Mouse (Mus musculus): ENCODE data around the gene Smg9. TPM values are rescaled to one million over a fixed set of nuclear protein-coding genes. Genes with fewer than 3 reads are reported as not detected.
"Not testable (repeated sequence)": the region's sequence is repeated elsewhere in the genome, so short reads cannot be mapped to it uniquely, and the experiment has no call there.

Gene Smg9
- polyA plus RNA-seq, 1 experiment from 2014 or later: 17.1 TPM

DNA sequence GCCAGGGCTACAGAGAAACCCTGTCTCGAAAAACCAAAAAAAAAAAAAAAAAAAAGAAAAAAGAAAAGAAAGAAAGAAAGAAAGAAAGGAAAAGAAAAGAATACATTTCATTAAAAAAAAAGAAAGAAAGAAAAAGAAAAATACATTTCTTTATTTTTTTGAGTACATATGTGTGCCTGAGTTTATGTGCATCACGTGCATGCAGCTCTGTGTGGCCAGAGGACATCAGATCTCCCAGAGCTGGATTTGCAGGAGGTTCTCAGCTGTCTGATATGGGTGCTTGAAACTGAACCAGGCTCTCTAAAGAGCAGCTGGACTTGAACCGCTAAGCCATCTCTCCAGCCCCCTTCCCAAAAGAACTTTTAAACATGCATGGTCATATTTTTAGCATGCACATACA lies 5.4 kb upstream of the Smg9 start:
- Histone ChIP-seq H3K27ac (no peak overlapping the region), H3K4me2 (no peak overlapping the region), H3K36me3 (no peaks in the 10 kb centered on the region), H3K9ac (no peak overlapping the region), H3K4me3 (no peak overlapping the region), H3K27me3 (no peaks in the 10 kb centered on the region), H3K9me3 (replicated peaks) (no peaks in the 10 kb centered on the region), H3K4me1 (replicated peaks) (peaks cover 5% of the 10 kb centered on the region)
- ATAC-seq (replicated peaks; ENCODE audit: insufficient number of reproducible peaks, insufficient read depth, low FRiP score, low read depth): no peak
- 64% methylated on average over 3 of the region's 3 CpGs for WGBS

DNA sequence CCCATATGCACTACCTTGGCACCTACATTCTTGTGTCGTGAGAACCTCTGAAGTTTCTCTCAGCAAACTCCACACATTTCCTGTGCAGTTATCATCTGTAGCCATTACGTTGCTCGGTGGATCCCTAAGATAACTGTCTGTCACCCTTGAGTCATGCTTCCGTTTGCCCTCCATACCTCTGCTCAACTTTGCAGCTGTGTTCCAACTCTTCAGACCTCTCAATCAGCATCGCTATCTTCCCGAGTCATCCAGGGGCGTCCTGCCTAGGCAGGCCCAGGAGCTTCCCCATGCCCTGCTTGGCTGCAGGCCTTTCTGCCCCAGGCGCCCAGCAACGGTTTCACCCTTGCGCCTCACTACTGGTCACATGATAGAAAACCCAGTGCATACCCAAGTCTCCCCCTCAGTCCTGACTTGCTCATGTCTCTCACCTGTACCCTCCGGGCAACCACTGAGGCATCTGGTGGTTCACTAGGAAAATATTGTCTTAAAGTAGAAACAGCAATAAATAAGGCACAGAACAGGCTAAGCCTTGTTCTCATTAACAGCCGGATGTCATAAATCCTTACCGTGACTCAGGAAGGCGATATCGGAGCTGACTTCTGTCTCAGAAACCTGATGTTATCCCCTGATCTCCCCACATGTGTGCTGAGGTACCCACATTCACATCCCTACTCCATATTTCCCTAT lies 4.8 kb upstream of the Smg9 start:
- no peak overlapping the region for H3K4me2 ChIP-seq
- no peaks in the 10 kb centered on the region for H3K36me3 ChIP-seq
- H3K9me3 ChIP-seq (replicated peaks): no peaks in the 10 kb centered on the region
- H3K9ac ChIP-seq: no peak overlapping the region
- 60% methylated on average over 15 of the region's 15 CpGs for WGBS
- ATAC-seq (replicated peaks; ENCODE audit: insufficient number of reproducible peaks, insufficient read depth, low FRiP score, low read depth): no peak
- H3K27ac ChIP-seq: no peak overlapping the region
- no peaks in the 10 kb centered on the region for H3K27me3 ChIP-seq
- H3K4me1 ChIP-seq (replicated peaks): peaks cover 6% of the 10 kb centered on the region
- H3K4me3 ChIP-seq: no peak overlapping the region

DNA sequence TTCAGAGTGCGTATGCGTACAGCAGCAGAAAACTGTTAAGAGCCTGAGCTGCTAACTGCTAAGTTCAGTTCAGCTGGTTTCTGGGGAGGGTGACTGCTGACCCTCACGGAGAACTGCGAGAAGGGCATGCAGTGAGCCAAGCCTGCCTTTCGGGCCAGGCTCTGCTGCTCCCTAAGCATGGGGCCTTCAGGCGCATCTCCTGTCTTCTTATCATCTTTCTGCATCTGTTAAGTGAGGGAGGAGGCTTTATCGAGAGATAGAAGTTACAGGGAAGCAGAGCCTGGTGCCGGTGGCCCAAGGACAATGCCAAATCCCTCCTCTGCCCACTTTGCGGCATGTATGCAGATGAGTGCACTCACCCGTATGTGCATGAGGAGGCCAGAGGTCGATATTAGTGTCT lies 2.6 kb upstream of the Smg9 start:
- Histone ChIP-seq H3K4me3 (no peak overlapping the region), H3K27me3 (no peaks in the 10 kb centered on the region), H3K4me2 (no peak overlapping the region), H3K4me1 (replicated peaks) (peaks cover 10% of the 10 kb centered on the region), H3K9ac (no peak overlapping the region), H3K9me3 (replicated peaks) (no peaks in the 10 kb centered on the region), H3K27ac (no peak overlapping the region), H3K36me3 (no peaks in the 10 kb centered on the region)
- 66% methylated on average over 11 of the region's 11 CpGs for WGBS
- no peak for ATAC-seq (replicated peaks; ENCODE audit: insufficient number of reproducible peaks, insufficient read depth, low FRiP score, low read depth)

DNA sequence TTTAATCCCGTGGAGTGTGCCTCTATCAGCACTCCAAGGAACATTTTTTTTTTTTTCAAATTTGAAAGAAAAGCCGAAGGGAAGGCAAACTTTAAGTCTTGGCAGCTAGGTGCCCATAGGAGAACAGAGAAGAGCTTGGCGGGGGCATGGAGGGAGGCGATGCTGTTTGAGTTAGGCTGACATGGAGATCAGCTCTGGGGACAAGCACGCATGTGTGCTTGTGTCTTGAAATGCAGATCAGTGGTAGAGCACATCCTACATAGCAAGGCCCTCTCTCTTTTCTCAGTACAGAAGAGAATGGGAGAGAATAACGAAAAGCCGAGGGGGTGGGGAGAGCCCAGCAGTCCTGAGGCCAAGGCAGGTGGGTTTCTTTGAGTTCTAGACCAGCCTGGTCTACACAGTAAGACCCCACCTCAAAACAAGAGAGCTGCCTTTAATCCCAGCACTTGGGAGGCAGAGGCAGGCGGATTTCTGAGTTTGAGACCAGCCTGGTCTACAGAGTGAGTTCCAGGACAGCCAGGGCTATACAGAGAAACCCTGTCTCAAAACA lies 980 bp upstream of the Smg9 start:
- no peak for ATAC-seq (replicated peaks; ENCODE audit: insufficient number of reproducible peaks, insufficient read depth, low FRiP score, low read depth)
- no peak overlapping the region for H3K4me2 ChIP-seq
- H3K4me3 ChIP-seq: no peak overlapping the region

DNA sequence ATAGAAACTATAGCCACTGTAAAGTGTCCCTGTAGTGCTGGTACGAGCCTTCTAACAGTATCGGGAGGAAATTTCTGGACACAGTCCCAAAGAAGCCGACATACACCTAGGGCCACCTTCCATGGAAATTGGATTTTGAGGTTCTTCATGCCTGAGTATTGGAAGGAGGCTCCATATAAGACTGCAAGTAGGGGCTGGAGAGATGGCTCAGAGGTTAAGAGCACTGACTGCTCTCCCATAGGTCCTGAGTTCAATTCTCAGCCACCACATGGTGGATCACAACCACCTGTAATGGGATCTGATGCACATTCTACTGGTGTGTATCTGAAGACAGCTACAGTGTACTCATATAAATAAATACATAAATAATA lies 648 bp downstream of the Smg9 start:
- H3K4me1 ChIP-seq (replicated peaks): peaks cover 10% of the 10 kb centered on the region
- WGBS: 9% methylated on average over 3 of the region's 3 CpGs

More for the DNA sequence above, 980 bp upstream of the Smg9 start:
- Histone ChIP-seq H3K27me3 (no peaks in the 10 kb centered on the region), H3K9me3 (replicated peaks) (no peaks in the 10 kb centered on the region), H3K9ac (no peak overlapping the region), H3K27ac (no peak overlapping the region), H3K4me1 (replicated peaks) (peaks cover 10% of the 10 kb centered on the region), H3K36me3 (peaks cover 4% of the 10 kb centered on the region; the same call in 1 of the 2 replicates)
- 93% methylated on average over 8 of the region's 8 CpGs for WGBS

DNA sequence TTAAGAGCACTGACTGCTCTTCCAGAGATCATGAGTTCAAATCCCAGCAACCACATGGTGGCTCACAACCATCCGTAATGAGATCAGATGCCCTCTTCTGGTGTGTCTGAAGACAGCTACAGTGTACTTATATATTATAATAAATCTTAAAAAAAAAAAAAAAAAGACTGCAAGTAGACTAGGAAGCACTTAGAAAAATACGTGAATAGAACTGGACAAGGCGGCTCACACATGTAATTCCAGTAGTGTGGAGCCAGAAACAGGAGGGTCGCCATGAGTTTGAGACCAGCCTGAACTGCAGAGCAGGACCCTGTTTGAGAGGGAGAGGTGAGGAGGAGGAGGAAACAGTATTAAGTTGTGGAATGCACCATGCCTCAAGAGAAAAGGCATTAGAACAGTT lies 1.1 kb downstream of the Smg9 start:
- not testable (repeated sequence) for H3K9me3 ChIP-seq (replicated peaks); ATAC-seq (replicated peaks; ENCODE audit: insufficient number of reproducible peaks, insufficient read depth, low FRiP score, low read depth); H3K4me1 ChIP-seq (replicated peaks); H3K27ac ChIP-seq; H3K9ac ChIP-seq; H3K27me3 ChIP-seq
- Histone ChIP-seq H3K4me3 (peak overlapping the region; percentile 70), H3K36me3 (peaks cover 15% of the 10 kb centered on the region), H3K4me2 (peak overlapping the region; percentile 79)
- 88% methylated on average over 4 of the region's 4 CpGs for WGBS

More for the DNA sequence above, 648 bp downstream of the Smg9 start:
- Histone ChIP-seq H3K4me3 (peak overlapping the region; percentile 70), H3K4me2 (peak overlapping the region; percentile 79), H3K27me3 (no peaks in the 10 kb centered on the region), H3K27ac (peak overlapping the region; percentile 99), H3K9me3 (replicated peaks) (no peaks in the 10 kb centered on the region), H3K9ac (peak overlapping the region; percentile 70), H3K36me3 (peaks cover 10% of the 10 kb centered on the region)
- no peak for ATAC-seq (replicated peaks; ENCODE audit: insufficient number of reproducible peaks, insufficient read depth, low FRiP score, low read depth)

DNA sequence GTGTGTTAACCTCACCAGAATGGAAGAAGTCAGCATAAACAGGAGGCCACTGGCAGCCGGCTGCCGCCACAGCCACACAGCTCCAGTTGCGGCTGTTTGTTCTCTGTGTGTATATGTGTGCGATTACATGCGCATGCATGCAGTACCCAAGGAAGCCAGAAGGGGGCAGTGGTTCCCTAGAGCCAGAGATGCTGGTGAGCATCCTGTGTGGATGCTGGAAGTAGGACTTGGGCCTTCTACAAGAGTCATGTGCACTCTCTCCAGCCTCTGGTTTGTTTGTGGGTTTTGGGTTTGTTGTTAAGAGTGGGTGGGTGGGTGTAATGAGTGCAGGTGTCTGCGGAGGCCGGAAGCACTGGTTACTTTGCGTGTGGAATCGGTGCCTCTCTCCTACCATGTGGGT lies 3.4 kb downstream of the Smg9 start:
- ATAC-seq (replicated peaks; ENCODE audit: insufficient number of reproducible peaks, insufficient read depth, low FRiP score, low read depth): no peak
- Histone ChIP-seq H3K9me3 (replicated peaks) (no peaks in the 10 kb centered on the region), H3K4me3 (no peak overlapping the region), H3K27me3 (no peaks in the 10 kb centered on the region), H3K36me3 (peaks cover 24% of the 10 kb centered on the region), H3K27ac (no peak overlapping the region), H3K9ac (no peak overlapping the region), H3K4me1 (replicated peaks) (peaks cover 15% of the 10 kb centered on the region), H3K4me2 (no peak overlapping the region)
- 97% methylated on average over 9 of the region's 9 CpGs for WGBS

DNA sequence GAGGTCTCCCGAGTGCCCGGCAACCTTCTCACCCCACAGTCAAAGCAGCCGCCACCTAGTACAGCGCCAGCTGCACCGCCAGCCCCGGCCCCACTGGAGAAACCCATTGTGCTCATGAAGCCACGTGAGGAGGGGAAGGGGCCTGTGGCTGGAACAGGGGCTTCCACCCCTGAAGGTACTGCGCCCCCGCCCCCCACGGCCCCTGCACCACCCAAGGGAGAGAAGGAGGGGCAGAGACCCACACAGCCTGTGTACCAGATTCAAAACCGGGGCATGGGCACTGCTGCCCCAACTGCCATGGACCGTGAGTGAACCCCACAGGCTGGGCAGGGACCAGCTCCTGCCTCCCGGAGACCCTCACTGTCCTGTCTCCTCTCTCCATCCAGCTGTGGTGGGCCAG lies 6.2 kb downstream of the Smg9 start:
- Histone ChIP-seq H3K4me1 (replicated peaks) (peaks cover 8% of the 10 kb centered on the region; the same call in 1 of the 2 replicates), H3K27me3 (no peaks in the 10 kb centered on the region), H3K9ac (no peak overlapping the region), H3K4me2 (no peak overlapping the region), H3K9me3 (replicated peaks) (no peaks in the 10 kb centered on the region), H3K4me3 (no peak overlapping the region), H3K27ac (no peak overlapping the region), H3K36me3 (peaks cover 24% of the 10 kb centered on the region)
- 91% methylated on average over 13 of the region's 13 CpGs for WGBS
- no peak for ATAC-seq (replicated peaks; ENCODE audit: insufficient number of reproducible peaks, insufficient read depth, low FRiP score, low read depth)

DNA sequence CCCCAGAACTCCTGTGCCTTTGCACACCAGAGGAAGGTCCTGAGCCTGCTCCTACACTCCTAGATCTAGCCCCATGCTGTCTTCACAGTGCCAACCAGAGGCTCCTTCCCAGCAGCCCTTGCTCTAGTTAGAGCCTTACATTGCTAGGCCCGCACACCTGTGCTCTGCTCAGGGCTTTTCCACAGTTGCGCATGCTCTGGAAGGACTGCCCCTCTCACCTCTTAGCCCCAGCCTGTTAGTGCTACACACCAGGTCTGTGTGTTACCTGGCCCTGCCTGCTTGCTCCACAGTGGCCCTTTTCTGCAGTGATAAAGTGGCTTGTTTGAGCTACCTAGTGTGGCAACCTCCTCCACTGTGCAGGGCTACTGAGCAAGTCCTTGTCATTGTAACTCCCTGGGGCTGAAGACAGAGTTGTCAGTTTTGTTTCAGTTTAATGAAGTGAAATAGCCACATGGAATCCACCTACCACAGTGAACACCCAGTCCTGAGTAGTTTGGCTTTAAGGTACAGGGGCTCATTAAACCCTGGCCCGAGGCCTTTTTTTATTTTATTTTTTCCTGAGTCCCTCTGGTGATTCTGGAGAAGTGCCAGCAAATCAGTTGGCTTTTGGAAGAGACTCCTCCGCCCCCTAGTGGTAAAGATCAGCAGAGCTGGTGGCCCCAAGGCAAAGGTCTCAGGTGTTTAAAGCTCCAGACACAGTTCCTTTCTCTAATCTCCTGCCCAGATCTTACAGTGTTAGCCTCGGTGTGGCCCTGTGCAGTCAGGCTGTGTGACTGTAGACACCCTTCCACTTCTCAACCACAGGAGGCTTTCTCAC lies 7.3 kb downstream of the Smg9 start:
- no peak for ATAC-seq (replicated peaks; ENCODE audit: insufficient number of reproducible peaks, insufficient read depth, low FRiP score, low read depth)
- Histone ChIP-seq H3K9ac (no peak overlapping the region), H3K4me1 (replicated peaks) (peaks cover 5% of the 10 kb centered on the region; the same call in 1 of the 2 replicates), H3K27me3 (no peaks in the 10 kb centered on the region), H3K4me3 (no peak overlapping the region), H3K36me3 (peaks cover 24% of the 10 kb centered on the region), H3K9me3 (replicated peaks) (no peaks in the 10 kb centered on the region), H3K4me2 (no peak overlapping the region), H3K27ac (no peak overlapping the region)
- WGBS: 44% methylated on average over 5 of the region's 5 CpGs

DNA sequence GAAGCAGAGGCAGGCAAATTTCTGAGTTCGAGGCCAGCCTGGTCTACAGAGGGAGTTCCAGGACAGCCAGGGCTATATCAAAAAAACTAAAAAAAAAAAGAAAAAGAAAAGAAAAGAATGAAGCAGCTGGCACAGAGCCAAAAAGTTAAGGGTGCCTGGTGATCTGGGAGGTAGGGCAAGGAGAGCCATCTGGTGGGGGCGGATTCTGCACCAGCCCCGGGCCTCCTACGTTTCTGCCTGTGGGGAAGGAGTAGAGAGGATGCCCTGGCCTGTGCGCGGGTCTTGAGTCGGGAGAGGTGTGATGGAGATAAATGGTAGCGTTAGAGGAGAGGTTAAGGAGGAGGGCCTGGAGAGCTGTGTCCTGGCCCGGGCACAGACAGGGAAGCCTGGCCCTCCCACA lies 8.8 kb downstream of the Smg9 start:
- H3K4me1 ChIP-seq (replicated peaks): peaks cover 5% of the 10 kb centered on the region; the same call in 1 of the 2 replicates
- no peaks in the 10 kb centered on the region for H3K27me3 ChIP-seq
- H3K9ac ChIP-seq: no peak overlapping the region
- no peak overlapping the region for H3K4me3 ChIP-seq
- no peak overlapping the region for H3K27ac ChIP-seq
- no peak overlapping the region for H3K4me2 ChIP-seq
- no peak for ATAC-seq (replicated peaks; ENCODE audit: insufficient number of reproducible peaks, insufficient read depth, low FRiP score, low read depth)
- WGBS: 78% methylated on average over 9 of the region's 9 CpGs
- H3K36me3 ChIP-seq: peaks cover 20% of the 10 kb centered on the region
- H3K9me3 ChIP-seq (replicated peaks): no peaks in the 10 kb centered on the region

DNA sequence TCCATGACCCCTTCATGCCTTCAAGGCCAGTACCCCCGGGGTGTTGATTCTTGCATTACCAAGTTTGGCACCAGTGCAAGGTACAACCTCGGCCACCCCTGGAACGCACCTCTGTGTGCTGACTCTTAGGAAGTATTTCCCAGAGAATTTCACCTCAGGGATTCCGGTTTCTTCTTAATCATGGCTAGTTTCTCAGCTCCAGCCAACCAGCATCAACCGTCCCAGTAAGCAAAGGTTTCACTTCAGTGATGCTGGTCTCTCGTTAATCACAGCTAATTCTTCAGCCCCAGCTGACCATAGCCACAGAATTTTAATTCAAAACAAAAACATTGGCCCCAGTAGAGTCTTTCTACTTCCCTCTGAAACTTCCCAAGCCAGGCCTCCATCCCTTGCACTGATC lies 10.7 kb downstream of the Smg9 start:
- H3K9me3 ChIP-seq (replicated peaks): no peaks in the 10 kb centered on the region
- WGBS: 88% methylated on average over 6 of the region's 6 CpGs
- H3K4me3 ChIP-seq: no peak overlapping the region
- H3K27me3 ChIP-seq: no peaks in the 10 kb centered on the region
- no peak for ATAC-seq (replicated peaks; ENCODE audit: insufficient number of reproducible peaks, insufficient read depth, low FRiP score, low read depth)
- peaks cover 12% of the 10 kb centered on the region for H3K4me1 ChIP-seq (replicated peaks)
- H3K27ac ChIP-seq: no peak overlapping the region
- peaks cover 13% of the 10 kb centered on the region for H3K36me3 ChIP-seq
- H3K4me2 ChIP-seq: no peak overlapping the region
- H3K9ac ChIP-seq: no peak overlapping the region

All from heart, embryonic 15.5 days (tissue).